Mouse (Mus musculus): Measurements from ENCODE around the gene Cldn10.
A peak's percentile ranks its signal among the peaks of the same experiment; 100 is the strongest.
"Not testable (repeated sequence)": the region's sequence is repeated elsewhere in the genome, so short reads cannot be mapped to it uniquely, and the experiment has no call there.

Cldn10 gene

GRCm38 (mm10) chr14:118783326-118783935 lies 4.3 kb upstream of the Cldn10 start:
- no peak for DNase-seq

- DNase-seq = no peak
Observed at GRCm38 (mm10) chr14:118790217-118790616, 2.5 kb downstream of the Cldn10 start.

GRCm38 (mm10) chr14:118792957-118793356 lies 5.2 kb downstream of the Cldn10 start:
- DNase-seq = no peak

GRCm38 (mm10) chr14:118793416-118793815 lies 5.7 kb downstream of the Cldn10 start:
- no peak for DNase-seq

GRCm38 (mm10) chr14:118794196-118794595 lies 6.5 kb downstream of the Cldn10 start:
- no peak for DNase-seq

- DNase-seq = no peak
Observed at GRCm38 (mm10) chr14:118794893-118795292, 7.2 kb downstream of the Cldn10 start.

GRCm38 (mm10) chr14:118795915-118796693 lies 8.4 kb downstream of the Cldn10 start:
- no peak for DNase-seq

GRCm38 (mm10) chr14:118796694-118797058 lies 9.0 kb downstream of the Cldn10 start:
- DNase-seq = no peak

GRCm38 (mm10) chr14:118797270-118797669 lies 9.6 kb downstream of the Cldn10 start:
- DNase-seq = no peak

GRCm38 (mm10) chr14:118799918-118800317 lies 12.2 kb downstream of the Cldn10 start:
- DNase-seq = no peak

GRCm38 (mm10) chr14:118803936-118804335 lies 16.2 kb downstream of the Cldn10 start:
- no peak for DNase-seq

- DNase-seq = no peak
Observed at GRCm38 (mm10) chr14:118804351-118804750, 16.6 kb downstream of the Cldn10 start.

GRCm38 (mm10) chr14:118807653-118808052 lies 19.9 kb downstream of the Cldn10 start:
- DNase-seq = no peak

GRCm38 (mm10) chr14:118808183-118808582 lies 20.5 kb downstream of the Cldn10 start:
- not testable (repeated sequence) for DNase-seq

- DNase-seq = no peak
Observed at GRCm38 (mm10) chr14:118809686-118810085, 22.0 kb downstream of the Cldn10 start.

- not testable (repeated sequence) for DNase-seq
Observed at GRCm38 (mm10) chr14:118811256-118811655, 23.5 kb downstream of the Cldn10 start.

GRCm38 (mm10) chr14:118813111-118813510 lies 25.4 kb downstream of the Cldn10 start:
- DNase-seq = no peak

- peak in 1 of 2 experiments; percentile 29 for DNase-seq
Observed at GRCm38 (mm10) chr14:118816503-118816902, 28.8 kb downstream of the Cldn10 start.

- peak; percentile 16 to 49 for DNase-seq
Observed at GRCm38 (mm10) chr14:118820111-118820510, 32.4 kb downstream of the Cldn10 start.

GRCm38 (mm10) chr14:118822816-118823215 lies 35.1 kb downstream of the Cldn10 start:
- no peak for DNase-seq

- DNase-seq = no peak
Observed at GRCm38 (mm10) chr14:118823313-118823712, 35.6 kb downstream of the Cldn10 start.

GRCm38 (mm10) chr14:118826346-118826745 lies 38.6 kb downstream of the Cldn10 start:
- no peak for DNase-seq

GRCm38 (mm10) chr14:118827283-118827904 lies 39.7 kb downstream of the Cldn10 start:
- DNase-seq = no peak
